Mouse (Mus musculus) E14TG2a.4 (cell line): ENCODE data around the gene Pnkp.

Experiments
- CTCF ChIP-seq: conservative IDR thresholded peaks from 2 replicates; pipeline ENCODE4 v1.5.1; 2014; ENCODE audit warnings: low read length
- NANOG ChIP-seq: IDR thresholded peaks from 2 replicates; pipeline ENCODE4 v1.6.1; 2014; ENCODE audit warnings: borderline replicate concordance, low read length, mixed read lengths
- POU5F1 ChIP-seq: IDR thresholded peaks from 2 replicates; pipeline ENCODE4 v1.6.1; 2014; ENCODE audit warnings: low read length, borderline replicate concordance

DNA sequence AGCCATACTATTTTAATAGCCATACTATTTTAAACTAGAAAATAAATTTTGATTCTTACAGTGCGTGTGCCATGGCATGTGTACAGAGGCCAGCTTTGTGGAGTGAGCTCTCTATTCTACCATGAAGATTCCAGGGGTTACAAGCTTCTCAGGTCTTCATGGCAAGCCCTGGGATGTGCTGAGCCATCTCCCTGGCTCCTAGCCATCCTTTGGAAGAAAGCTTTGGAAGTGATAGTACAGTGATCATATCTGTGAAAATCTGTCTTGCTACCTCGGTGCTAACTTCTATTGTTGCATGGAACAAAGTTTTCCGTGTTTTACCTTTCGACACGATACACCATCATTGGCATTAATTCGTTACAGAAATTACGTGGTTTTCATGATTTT, 38.3 kb downstream of the Pnkp start:
- TF ChIP-seq CTCF: no peak
- no peak for TF ChIP-seq POU5F1
- no peak for TF ChIP-seq NANOG
